Mouse (Mus musculus) Patski (cell line): ENCODE results near the gene Rundc3b. TPM values are rescaled to one million over a fixed set of nuclear protein-coding genes. Genes with fewer than 3 reads are reported as not detected.

Experiments used
- ATAC-seq: fragments of 100-300 bp; one replicate; pipeline ENCODE4 v1.8.0; 2021
- CTCF ChIA-PET: fragments of 350-600 bp; sonication (Branson Sonifier 250); formaldehyde crosslinking; loops from one replicate; lab custom pipeline; 2022; ENCODE audit warnings: inconsistent platforms; lab: Charles Lee
- POLR2A ChIA-PET: fragments of 350-600 bp; sonication (Branson Sonifier 250); formaldehyde crosslinking; loops from one replicate; lab custom pipeline; 2022; ENCODE audit warnings: antibody characterized with exemption, inconsistent platforms; lab: Charles Lee
- DNase-seq: peaks from one replicate; pipeline ENCODE4 v3.0.0-alpha.2; 2011; ENCODE audit warnings: low read depth, low spot score
- H3K27me3 ChIP-seq: fragments of 371-371 bp; one replicate; pipeline ENCODE4 v1.5.1; 2021
- CTCF ChIP-seq: fragments of 100-300 bp; IDR thresholded peaks from one replicate; pipeline ENCODE4 v1.5.1; 2021
- in situ Hi-C: fragments of 300-500 bp; cut with MboI; formaldehyde crosslinking; loops from 3 replicates; pipeline ENCODE4 v1.11.1; 2018; ENCODE audit warnings: low pct_unique_long_range_greater_than_20kb, mixed read lengths
- polyA plus RNA-seq: library from polyadenylated mRNA; unstranded; gene quantifications from one replicate; pipeline ENCODE4 v1.2.3, GENCODE M21; 2021

Rundc3b gene
- polyA plus RNA-seq: 0.49 TPM

DNA sequence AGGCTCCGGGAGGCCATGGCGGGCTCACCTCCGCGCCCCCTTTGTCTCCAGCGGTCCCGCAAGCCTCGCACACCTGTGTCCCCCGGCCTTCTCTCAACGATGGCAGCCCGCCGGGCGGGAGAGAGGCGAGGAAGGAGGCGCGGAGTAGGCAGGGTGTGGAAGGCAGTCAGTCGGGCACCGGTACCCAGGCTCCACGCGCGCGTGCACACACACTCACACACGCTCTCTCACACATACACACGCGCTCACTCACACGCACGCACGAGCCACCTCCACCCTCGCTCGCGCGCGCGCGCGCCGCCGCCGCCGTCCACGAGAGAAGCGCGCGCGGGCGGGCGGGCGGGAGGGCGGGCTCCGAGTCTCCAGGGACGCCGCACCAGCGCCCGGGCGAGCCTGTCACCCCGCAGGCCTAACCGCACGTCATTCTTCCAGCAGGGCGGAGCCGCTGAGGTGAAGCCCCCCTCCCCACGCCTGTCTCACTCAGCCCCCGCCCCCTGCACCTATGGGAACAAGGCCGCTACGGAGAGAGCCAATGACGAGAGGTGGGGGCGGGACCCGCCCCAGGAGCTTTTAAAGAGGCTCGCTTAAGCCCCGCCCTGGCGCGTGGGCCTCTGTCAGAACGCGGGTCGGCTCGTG is at the start of gene Rundc3b:
Gene Rundc3b, minus strand, starts transcription at position 357 of the 636 bp plus-strand sequence.
- H3K27me3 ChIP-seq: peaks cover 27% of the 10 kb centered on the region
- ChIA-PET CTCF (no interaction called here), POLR2A (no interaction called here)
- in situ Hi-C loops: no loop called here
- no peak for TF ChIP-seq CTCF
- DNase-seq: peak; percentile 20
- peak; percentile 88 for ATAC-seq

DNA sequence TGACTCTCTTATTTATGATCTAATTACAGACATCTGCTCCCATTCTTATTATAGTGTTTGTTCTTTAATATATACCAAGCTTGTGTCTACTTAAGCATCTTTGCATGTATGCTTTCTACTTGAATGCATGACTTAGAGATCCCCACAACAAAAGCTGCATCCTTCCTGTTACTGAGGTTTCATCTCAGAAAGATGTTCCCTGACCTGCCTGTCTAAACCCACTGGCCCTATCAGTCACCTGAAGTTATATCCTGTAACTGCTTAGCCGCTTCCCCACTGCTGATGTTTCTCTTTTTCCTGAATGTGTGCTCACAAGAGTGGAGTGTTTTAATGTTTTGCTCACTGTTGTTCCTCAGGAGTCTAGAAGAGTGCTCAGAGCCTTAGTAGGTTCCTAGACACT is 46.9 kb upstream of the Rundc3b start:
- in situ Hi-C loops: no loop called here
- POLR2A ChIA-PET: no interaction called here
- CTCF ChIA-PET: no interaction called here
- peaks cover 2% of the 10 kb centered on the region for H3K27me3 ChIP-seq
- DNase-seq (no peak), ATAC-seq (no peak)
- no peak for TF ChIP-seq CTCF

DNA sequence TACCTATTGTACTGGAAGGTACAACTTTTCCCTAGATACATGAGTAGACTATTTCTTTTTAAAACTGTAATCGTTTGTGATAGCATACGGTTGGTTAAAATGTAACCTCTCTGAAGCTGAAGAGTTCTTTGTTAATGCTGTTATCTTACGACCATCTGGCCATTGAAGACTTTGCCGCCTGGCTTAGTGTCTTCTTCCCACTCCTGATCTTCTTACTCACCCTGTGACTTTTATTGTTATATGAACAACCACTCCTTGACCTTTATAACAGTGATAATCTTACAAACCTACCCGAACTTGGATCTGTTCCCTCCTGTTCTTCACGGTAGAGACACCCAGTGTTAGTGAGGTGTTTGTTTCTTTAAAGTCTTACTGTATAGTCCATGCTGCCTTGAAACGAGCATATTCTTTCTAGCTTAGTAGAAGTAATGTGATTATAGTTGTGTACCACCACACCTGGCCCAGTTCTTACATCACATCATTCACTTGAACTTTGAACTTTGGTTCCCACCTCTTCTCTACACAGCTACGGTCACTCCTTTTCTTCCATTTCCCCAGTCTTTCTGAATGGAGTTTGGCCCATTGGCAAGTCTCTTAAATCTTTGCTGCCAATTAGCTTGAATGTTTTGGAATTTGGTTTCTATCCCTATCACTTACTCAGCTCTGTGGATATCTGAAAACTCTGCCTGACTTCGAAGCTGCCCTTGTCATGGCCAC is 45.2 kb upstream of the Rundc3b start:
- H3K27me3 ChIP-seq: peaks cover 2% of the 10 kb centered on the region
- ATAC-seq (no peak), DNase-seq (no peak)
- CTCF ChIA-PET: interaction anchor here (0.9 kb wide), 1 partner anchor 72 kb away, joined by 3 read pairs; no protein-coding TSS in a partner anchor
- in situ Hi-C loops: no loop called here
- POLR2A ChIA-PET: no interaction called here
- no peak for TF ChIP-seq CTCF

DNA sequence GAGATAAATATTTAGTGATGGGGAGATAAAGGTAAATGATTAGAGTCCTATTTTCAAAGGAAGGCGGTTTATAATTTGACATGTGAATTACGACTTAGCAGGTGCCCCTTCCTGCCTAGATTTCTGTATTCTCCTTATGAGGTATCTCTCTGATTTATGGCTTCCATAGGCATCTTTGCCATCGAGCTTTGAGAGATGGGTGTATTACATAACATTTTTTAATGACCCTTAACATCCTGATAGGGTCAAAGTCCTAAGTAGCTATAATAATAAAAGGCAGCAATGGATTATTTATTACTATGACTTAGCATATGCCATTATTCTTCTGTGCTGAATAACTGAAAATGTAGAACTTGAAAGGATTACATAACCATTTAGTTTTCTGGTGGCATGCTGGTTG is 41.9 kb upstream of the Rundc3b start:
- no peak for DNase-seq
- ChIA-PET CTCF (interaction anchor here (1.5 kb wide), 1 partner anchor 17 kb away, joined by 3 read pairs; no protein-coding TSS in a partner anchor), POLR2A (no interaction called here)
- no peak for TF ChIP-seq CTCF
- ATAC-seq: no peak
- in situ Hi-C loops: no loop called here
- peaks cover 2% of the 10 kb centered on the region for H3K27me3 ChIP-seq

DNA sequence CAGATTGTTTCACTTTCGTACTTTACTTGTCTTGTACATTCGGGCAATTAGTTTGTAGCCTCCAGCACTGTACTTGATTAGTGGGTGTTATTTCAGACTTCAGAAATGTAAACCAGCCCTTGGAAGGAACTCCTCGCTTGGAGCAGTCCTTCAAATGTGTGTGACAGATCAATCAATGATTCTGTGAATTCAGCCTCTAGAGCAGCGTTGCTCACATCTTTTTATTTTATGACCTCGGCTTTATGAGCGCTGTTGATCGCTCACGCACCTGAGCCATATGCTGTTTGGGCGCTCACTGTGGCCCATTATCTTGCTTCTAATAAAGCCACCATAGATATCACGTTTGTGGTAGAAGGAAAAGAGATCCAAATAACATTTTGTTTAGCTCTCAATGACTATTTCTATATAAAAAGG is 38.0 kb upstream of the Rundc3b start:
- in situ Hi-C loops: no loop called here

DNA sequence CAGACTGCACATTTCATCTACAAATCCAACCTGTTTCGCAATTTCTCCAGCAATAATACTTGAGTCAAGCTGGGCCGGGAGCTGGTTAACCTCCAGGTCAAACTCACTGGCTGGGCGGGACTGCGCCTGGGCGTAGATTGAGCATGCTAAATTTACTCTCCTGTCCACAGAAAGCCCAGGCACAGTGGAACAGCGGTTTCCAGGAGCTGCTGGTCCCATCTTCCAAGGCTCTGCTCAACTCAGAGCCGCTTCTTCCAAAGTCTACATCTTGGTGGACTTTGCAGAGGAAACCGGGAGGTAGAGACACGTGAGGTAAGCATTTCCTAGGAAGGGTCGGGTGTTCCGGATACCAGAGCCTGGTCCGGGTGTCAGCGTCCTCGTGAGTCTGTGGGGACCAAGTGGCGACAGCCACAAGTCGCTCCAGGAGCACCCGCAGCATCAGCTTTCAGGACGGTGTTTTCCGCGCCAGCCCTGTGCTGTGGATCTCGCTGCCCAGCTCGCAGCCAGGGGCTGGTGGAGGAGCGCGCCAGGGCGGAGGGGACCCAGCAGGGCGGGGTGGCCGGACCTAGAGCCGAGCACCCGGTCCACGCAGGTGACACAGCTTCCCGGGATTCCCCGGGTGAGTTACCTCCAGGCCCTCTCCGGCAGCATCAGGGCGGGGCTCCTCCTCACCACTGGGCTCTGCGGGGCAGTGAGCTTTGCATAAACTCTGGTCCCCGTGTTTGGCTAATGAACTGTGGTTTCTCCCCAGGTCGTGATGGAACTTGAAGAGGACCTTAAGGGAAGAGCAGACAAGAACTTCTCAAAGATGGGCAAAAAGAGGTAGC is 37.4 kb upstream of the Rundc3b start, which contains the start of gene Abcb1a:
Gene Abcb1a, plus strand, starts transcription at position 167 of the 827 bp plus-strand sequence.
- in situ Hi-C loops: no loop called here
- CTCF ChIA-PET: no interaction called here
- peaks cover 2% of the 10 kb centered on the region for H3K27me3 ChIP-seq
- no peak for DNase-seq
- TF ChIP-seq CTCF: no peak
- peak; percentile 73 for ATAC-seq
- POLR2A ChIA-PET: no interaction called here

More for the DNA sequence above, 38.0 kb upstream of the Rundc3b start:
- ATAC-seq: no peak
- no peak for DNase-seq
- ChIA-PET POLR2A (no interaction called here), CTCF (no interaction called here)
- no peak for TF ChIP-seq CTCF
- peaks cover 2% of the 10 kb centered on the region for H3K27me3 ChIP-seq

DNA sequence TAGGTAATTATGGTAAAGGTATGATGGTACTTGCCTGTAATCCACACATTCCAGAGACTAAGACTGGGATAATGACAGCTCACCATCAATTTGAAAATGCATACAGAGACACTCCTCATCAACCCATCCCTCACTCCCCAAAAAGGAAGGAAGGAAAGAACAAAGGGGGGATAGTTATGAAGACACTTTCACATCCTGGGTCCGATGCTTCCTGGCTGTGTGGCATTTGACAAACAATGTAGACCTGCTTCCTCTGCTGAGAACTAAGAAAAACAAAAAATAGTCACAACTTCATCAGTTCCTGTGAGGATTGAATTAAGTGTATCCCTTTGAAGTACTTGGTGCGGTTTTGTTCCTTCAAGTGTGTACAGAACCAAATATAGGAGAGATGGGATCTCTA is 29.3 kb upstream of the Rundc3b start:
- TF ChIP-seq CTCF: no peak
- ATAC-seq (no peak), DNase-seq (no peak)
- POLR2A ChIA-PET: no interaction called here
- CTCF ChIA-PET: no interaction called here
- in situ Hi-C loops: no loop called here
- H3K27me3 ChIP-seq: no peaks in the 10 kb centered on the region

DNA sequence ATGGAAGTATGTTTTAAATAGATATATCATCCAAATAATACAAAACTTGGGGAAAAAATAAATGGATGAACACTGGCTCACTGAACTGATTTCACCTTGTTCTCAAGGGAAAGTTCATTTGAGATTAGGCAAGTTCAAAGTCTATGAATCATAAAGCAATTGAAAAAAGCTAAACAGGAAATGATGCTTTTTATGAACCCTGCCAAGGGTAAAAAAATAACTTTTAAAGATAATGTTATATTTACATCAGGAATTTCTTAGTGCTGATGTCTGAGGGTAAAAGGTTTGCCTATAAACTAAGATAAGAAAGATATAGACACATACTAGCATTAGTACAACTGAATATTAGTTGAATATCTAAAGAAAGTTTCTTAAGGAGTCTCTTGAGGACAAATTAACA is 26.0 kb upstream of the Rundc3b start:
- no peak for TF ChIP-seq CTCF
- ChIA-PET CTCF (interaction anchor here (0.6 kb wide), 1 partner anchor 1698 kb away, joined by 3 read pairs; no protein-coding TSS in a partner anchor), POLR2A (no interaction called here)
- H3K27me3 ChIP-seq: no peaks in the 10 kb centered on the region
- no peak for ATAC-seq
- in situ Hi-C loops: loop anchor here (25.0 kb wide), 1 partner anchor 464 kb away; the partner anchor contains the start of gene Tmem243
- DNase-seq: no peak

DNA sequence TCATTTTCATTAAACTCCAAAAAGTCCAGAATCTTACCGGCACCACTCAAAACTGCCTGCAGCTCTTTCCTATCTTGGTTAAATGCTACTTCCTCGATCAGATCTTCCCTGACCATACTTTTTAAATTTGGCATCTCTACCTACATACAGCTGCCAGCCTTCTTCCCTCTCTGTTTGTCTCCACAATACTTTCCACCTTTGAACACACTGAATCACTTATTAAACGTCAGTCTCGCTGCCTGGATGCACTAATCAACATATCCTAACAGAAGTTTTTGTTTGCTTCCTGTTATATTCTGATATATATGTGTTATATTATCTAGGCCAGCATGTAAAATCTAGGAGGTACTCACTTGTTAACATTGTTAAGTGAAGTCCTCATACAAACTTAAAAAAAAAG is 25.5 kb upstream of the Rundc3b start:
- in situ Hi-C loops: loop anchor here (25.0 kb wide), 1 partner anchor 464 kb away; the partner anchor contains the start of gene Tmem243
- ChIA-PET POLR2A (no interaction called here), CTCF (no interaction called here)
- no peak for TF ChIP-seq CTCF
- ATAC-seq (no peak), DNase-seq (no peak)
- H3K27me3 ChIP-seq: no peaks in the 10 kb centered on the region

DNA sequence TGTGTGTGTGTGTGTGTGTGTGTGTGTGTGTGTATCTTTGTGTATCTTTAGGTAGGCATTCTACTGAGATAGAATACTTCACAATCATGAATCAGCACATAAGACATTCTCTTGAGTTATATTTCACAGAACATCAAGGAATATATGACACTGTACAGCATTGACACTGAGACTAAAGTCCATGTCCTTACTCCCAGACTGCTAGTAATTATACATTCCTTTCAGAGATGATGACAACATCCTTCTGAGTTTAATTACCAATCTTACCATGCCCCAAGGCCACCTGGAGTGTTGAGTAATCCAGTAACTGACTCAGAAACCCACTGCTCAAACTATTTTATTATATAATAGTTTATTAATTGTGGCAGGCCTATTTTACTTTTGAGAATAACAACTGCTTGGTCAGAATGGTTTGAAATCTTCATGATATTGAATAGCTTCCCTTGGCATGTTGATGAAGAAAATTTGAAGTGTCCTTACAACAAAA is 11.8 kb upstream of the Rundc3b start:
- TF ChIP-seq CTCF: no peak
- in situ Hi-C loops: loop anchor here (25.0 kb wide), 1 partner anchor 478 kb away; the partner anchor contains the start of gene Tmem243
- ATAC-seq (no peak), DNase-seq (no peak)
- CTCF ChIA-PET: no interaction called here
- peaks cover 13% of the 10 kb centered on the region for H3K27me3 ChIP-seq
- POLR2A ChIA-PET: no interaction called here
